Comparison of ENCODE assay signal across 12 mouse cellular contexts in genomic region chr6:99600886-99601285, GRCm38 (mm10).
DNase-seq lines count a peak whose midpoint lies in the region; ATAC-seq and TF ChIP-seq lines count a peak whose summit lies in the region.
"Had no signal": no experiment of that assay in that cellular context is flagged by ENCODE, and none has a peak within 500 bp of the region (broad histone marks: within the 10 kb centered on the region; RNA-seq: fewer than 3 reads in every experiment).

No protein-coding gene starts in this region.

- H3K9ac ChIP-seq in forebrain, postnatal 0 days: no peak overlapping the region
- H3K9ac ChIP-seq in forebrain, embryonic 14.5 days (ENCODE audit: low read length): no peak overlapping the region
- H3K9ac ChIP-seq in intestine, embryonic 16.5 days (ENCODE audit: low read depth, low read length): 0 out of 2 replicates have a peak overlapping the region, but pooled peaks have one; percentile 10
- H3K9ac ChIP-seq in intestine, postnatal 0 days (ENCODE audit: low read depth, low read length): no peak overlapping the region
- no peak overlapping the region for H3K9ac ChIP-seq in lung, embryonic 14.5 days
- H3K9ac ChIP-seq in limb, embryonic 15.5 days: no peak overlapping the region
- H3K9ac ChIP-seq: midbrain, embryonic 15.5 days had no signal

- no peak for ATAC-seq in forebrain, postnatal 0 days
- no peak for ATAC-seq in forebrain, embryonic 14.5 days
- ATAC-seq in intestine, embryonic 16.5 days: no peak
- ATAC-seq in intestine, postnatal 0 days: no peak
- no peak for ATAC-seq in lung, embryonic 14.5 days (ENCODE audit: insufficient read depth)
- no peak for ATAC-seq in limb, embryonic 15.5 days (ENCODE audit: insufficient number of reproducible peaks, low FRiP score, low TSS enrichment, low read depth)
- ATAC-seq: midbrain, embryonic 15.5 days had no signal

- peaks cover 7% of the 10 kb centered on the region for H3K4me1 ChIP-seq in forebrain, postnatal 0 days (ENCODE audit: insufficient read depth)
- peaks cover 7% of the 10 kb centered on the region for H3K4me1 ChIP-seq in forebrain, embryonic 14.5 days (ENCODE audit: control insufficient read depth, insufficient read depth, low read length)
- peaks cover 4% of the 10 kb centered on the region for H3K4me1 ChIP-seq in intestine, embryonic 16.5 days (ENCODE audit: control insufficient read depth, insufficient read depth, low read length)
- H3K4me1 ChIP-seq in intestine, postnatal 0 days (replicated peaks; ENCODE audit: control insufficient read depth, insufficient read depth, low read length): no peaks in the 10 kb centered on the region
- H3K4me1 ChIP-seq in lung, embryonic 14.5 days (ENCODE audit: insufficient read depth): peaks cover 3% of the 10 kb centered on the region; the same call in 1 of the 2 replicates
- H3K4me1 ChIP-seq in limb, embryonic 15.5 days: peaks cover 36% of the 10 kb centered on the region

- no peak overlapping the region for H3K4me2 ChIP-seq in forebrain, postnatal 0 days (ENCODE audit: low read depth)
- H3K4me2 ChIP-seq in forebrain, embryonic 14.5 days (ENCODE audit: low read length): no peak overlapping the region
- no peak overlapping the region for H3K4me2 ChIP-seq in intestine, embryonic 16.5 days (ENCODE audit: low read depth, low read length)
- H3K4me2 ChIP-seq in intestine, postnatal 0 days (replicated peaks; ENCODE audit: low read depth): no peak overlapping the region
- no peak overlapping the region for H3K4me2 ChIP-seq in lung, embryonic 14.5 days
- no peak overlapping the region for H3K4me2 ChIP-seq in limb, embryonic 15.5 days

- WGBS in forebrain, postnatal 0 days: 70% methylated on average over 8 of the region's 8 CpGs
- 77% methylated on average over 8 of the region's 8 CpGs for WGBS in forebrain, embryonic 14.5 days
- WGBS in intestine, embryonic 16.5 days: 64% methylated on average over 8 of the region's 8 CpGs
- WGBS in intestine, postnatal 0 days: 74% methylated on average over 8 of the region's 8 CpGs
- 59% methylated on average over 8 of the region's 8 CpGs for WGBS in lung, embryonic 14.5 days
- 44% methylated on average over 8 of the region's 8 CpGs for WGBS in limb, embryonic 15.5 days

- TF ChIP-seq CTCF in forebrain, postnatal 0 days (IDR thresholded peaks at IDR 0.05; ENCODE audit: low read depth): no peak
- TF ChIP-seq CTCF in intestine, postnatal 0 days (IDR thresholded peaks at IDR 0.05; ENCODE audit: low read depth): no peak
- TF ChIP-seq CTCF in lung, embryonic 14.5 days (IDR thresholded peaks at IDR 0.05; ENCODE audit: low read depth): no peak

- H3K9me3 ChIP-seq in forebrain, postnatal 0 days (ENCODE audit: low read length): no peaks in the 10 kb centered on the region
- no peaks in the 10 kb centered on the region for H3K9me3 ChIP-seq in forebrain, embryonic 14.5 days (replicated peaks; ENCODE audit: control insufficient read depth, low read length)
- no peaks in the 10 kb centered on the region for H3K9me3 ChIP-seq in intestine, embryonic 16.5 days (ENCODE audit: control insufficient read depth, low read length)
- H3K9me3 ChIP-seq in intestine, postnatal 0 days (ENCODE audit: control insufficient read depth): no peaks in the 10 kb centered on the region
- no peaks in the 10 kb centered on the region for H3K9me3 ChIP-seq in lung, embryonic 14.5 days (ENCODE audit: low read depth, low read length)
- H3K9me3 ChIP-seq in limb, embryonic 15.5 days: no peaks in the 10 kb centered on the region
- H3K9me3 ChIP-seq: forebrain, embryonic 10.5 days; megakaryocyte, embryonic 14.5 days; midbrain, embryonic 15.5 days had no signal

- H3K27ac ChIP-seq in forebrain, postnatal 0 days (ENCODE audit: low read depth, low read length): 0 out of 2 replicates have a peak overlapping the region, but pooled peaks have one; percentile 15
- no peak overlapping the region for H3K27ac ChIP-seq in forebrain, embryonic 14.5 days (ENCODE audit: low read depth, low read length)
- H3K27ac ChIP-seq in intestine, embryonic 16.5 days (ENCODE audit: low read length): no peak overlapping the region
- H3K27ac ChIP-seq in intestine, postnatal 0 days (ENCODE audit: low read depth, low read length): no peak overlapping the region
- no peak overlapping the region for H3K27ac ChIP-seq in lung, embryonic 14.5 days (ENCODE audit: low read depth)
- peak overlapping the region; percentile 75 for H3K27ac ChIP-seq in limb, embryonic 15.5 days
- H3K27ac ChIP-seq: forebrain, embryonic 10.5 days; heart, adult 2 months; midbrain, embryonic 15.5 days had no signal

- DNase-seq in forebrain, postnatal 0 days: no peak
- DNase-seq in forebrain, embryonic 14.5 days (ENCODE audit: low spot score): no peak
- DNase-seq in lung, embryonic 14.5 days: peak; percentile 51
- DNase-seq in lung, postnatal 25 days (ENCODE audit: low spot score): no peak
- DNase-seq in cerebellum, adult 18-20 months: no peak

- H3K36me3 ChIP-seq in forebrain, postnatal 0 days (ENCODE audit: insufficient read depth): no peaks in the 10 kb centered on the region
- H3K36me3 ChIP-seq in forebrain, embryonic 14.5 days (ENCODE audit: control insufficient read depth, insufficient read depth, low read length): no peaks in the 10 kb centered on the region
- H3K36me3 ChIP-seq in intestine, embryonic 16.5 days (ENCODE audit: control insufficient read depth, insufficient read depth, low read length): no peaks in the 10 kb centered on the region
- H3K36me3 ChIP-seq in intestine, postnatal 0 days (ENCODE audit: control insufficient read depth, insufficient read depth): no peaks in the 10 kb centered on the region
- H3K36me3 ChIP-seq in lung, embryonic 14.5 days (ENCODE audit: insufficient read depth): no peaks in the 10 kb centered on the region
- no peaks in the 10 kb centered on the region for H3K36me3 ChIP-seq in limb, embryonic 15.5 days
- H3K36me3 ChIP-seq: forebrain, embryonic 10.5 days; midbrain, embryonic 15.5 days had no signal

- H3K4me3 ChIP-seq in forebrain, postnatal 0 days (ENCODE audit: low read depth, low read length): no peak overlapping the region
- H3K4me3 ChIP-seq in forebrain, embryonic 14.5 days (ENCODE audit: low read depth, low read length): no peak overlapping the region
- H3K4me3 ChIP-seq in intestine, embryonic 16.5 days (ENCODE audit: low read length): no peak overlapping the region
- no peak overlapping the region for H3K4me3 ChIP-seq in intestine, postnatal 0 days (ENCODE audit: low read depth, low read length)
- H3K4me3 ChIP-seq in lung, embryonic 14.5 days (ENCODE audit: low read depth, low read length): no peak overlapping the region
- no peak overlapping the region for H3K4me3 ChIP-seq in limb, embryonic 15.5 days
- H3K4me3 ChIP-seq: forebrain, embryonic 10.5 days; heart, adult 2 months; midbrain, embryonic 15.5 days had no signal

- H3K27me3 ChIP-seq in forebrain, postnatal 0 days (ENCODE audit: insufficient read depth, low read length): no peaks in the 10 kb centered on the region
- H3K27me3 ChIP-seq in forebrain, embryonic 14.5 days (replicated peaks; ENCODE audit: control insufficient read depth, insufficient read depth, low read length): no peaks in the 10 kb centered on the region
- H3K27me3 ChIP-seq in intestine, embryonic 16.5 days (replicated peaks; ENCODE audit: control insufficient read depth, insufficient read depth, low read length): 0 out of 2 replicates have a peak, but pooled peaks cover 2% of the 10 kb centered on the region
- H3K27me3 ChIP-seq in intestine, postnatal 0 days (replicated peaks; ENCODE audit: control insufficient read depth, insufficient read depth, low read length): no peaks in the 10 kb centered on the region
- H3K27me3 ChIP-seq in lung, embryonic 14.5 days (ENCODE audit: insufficient read depth, low read length): no peaks in the 10 kb centered on the region
- no peaks in the 10 kb centered on the region for H3K27me3 ChIP-seq in limb, embryonic 15.5 days

Comparison
In these comparisons a context has a peak if more than half of its experiments do, and no peak if none do; other contexts are left out.
1. H3K27ac ChIP-seq: peak in forebrain, postnatal 0 days (single experiment) and limb, embryonic 15.5 days (single experiment); none in forebrain, embryonic 14.5 days (single experiment), intestine, embryonic 16.5 days (single experiment), intestine, postnatal 0 days (single experiment) and lung, embryonic 14.5 days (single experiment).